Mouse (Mus musculus): ENCODE data around the gene Gm11733. TPM values are rescaled to one million over a fixed set of nuclear protein-coding genes. Genes with fewer than 3 reads are reported as not detected.

Gene Gm11733
- polyA plus RNA-seq, 1 experiment = not detected

- Histone ChIP-seq H3K27me3 (ENCODE audit: control insufficient read depth, insufficient read depth, low read length, poor library complexity, severe bottlenecking) (no peaks in the 10 kb centered on the region), H3K36me3 (ENCODE audit: control insufficient read depth, insufficient read depth, low read length, poor library complexity, severe bottlenecking) (no peaks in the 10 kb centered on the region), H3K4me3 (ENCODE audit: low read depth, low read length) (no peak overlapping the region), H3K27ac (ENCODE audit: insufficient read depth, low read length) (no peak overlapping the region), H3K9me3 (replicated peaks; ENCODE audit: control insufficient read depth, insufficient read depth, low read length, poor library complexity, severe bottlenecking) (no peaks in the 10 kb centered on the region), H3K9ac (ENCODE audit: low read depth, poor library complexity, severe bottlenecking) (no peak overlapping the region), H3K4me1 (ENCODE audit: control insufficient read depth, insufficient read depth, low read length) (peaks cover 5% of the 10 kb centered on the region)
- TF ChIP-seq POLR2A (IDR thresholded peaks at IDR 0.05; ENCODE audit: insufficient read depth, low read length) = no peak
- TF ChIP-seq EP300 (IDR thresholded peaks at IDR 0.05; ENCODE audit: insufficient read depth, low read depth, low read length) = no peak
- no peak for TF ChIP-seq CTCF (IDR thresholded peaks at IDR 0.05; ENCODE audit: low read depth, low read length)
Observed at GRCm38 (mm10) chr11:117534912-117535311, 50.7 kb downstream of the Gm11733 start.

GRCm38 (mm10) chr11:117535491-117536304 lies 51.5 kb downstream of the Gm11733 start:
- no peaks in the 10 kb centered on the region for H3K36me3 ChIP-seq (ENCODE audit: control insufficient read depth, insufficient read depth, low read length, poor library complexity, severe bottlenecking)
- no peaks in the 10 kb centered on the region for H3K27me3 ChIP-seq (ENCODE audit: control insufficient read depth, insufficient read depth, low read length, poor library complexity, severe bottlenecking)
- no peak overlapping the region for H3K4me3 ChIP-seq (ENCODE audit: low read depth, low read length)
- H3K9ac ChIP-seq (ENCODE audit: low read depth, poor library complexity, severe bottlenecking) = no peak overlapping the region
- H3K27ac ChIP-seq (ENCODE audit: insufficient read depth, low read length) = no peak overlapping the region
- peaks cover 6% of the 10 kb centered on the region for H3K4me1 ChIP-seq (ENCODE audit: control insufficient read depth, insufficient read depth, low read length)
- H3K9me3 ChIP-seq (replicated peaks; ENCODE audit: control insufficient read depth, insufficient read depth, low read length, poor library complexity, severe bottlenecking) = no peaks in the 10 kb centered on the region
- no peak for TF ChIP-seq CTCF (IDR thresholded peaks at IDR 0.05; ENCODE audit: low read depth, low read length)
- no peak for TF ChIP-seq EP300 (IDR thresholded peaks at IDR 0.05; ENCODE audit: insufficient read depth, low read depth, low read length)
- TF ChIP-seq POLR2A (IDR thresholded peaks at IDR 0.05; ENCODE audit: insufficient read depth, low read length) = no peak

GRCm38 (mm10) chr11:117536586-117536985 lies 52.4 kb downstream of the Gm11733 start:
- TF ChIP-seq POLR2A (IDR thresholded peaks at IDR 0.05; ENCODE audit: insufficient read depth, low read length) (no peak), EP300 (IDR thresholded peaks at IDR 0.05; ENCODE audit: insufficient read depth, low read depth, low read length) (no peak), CTCF (IDR thresholded peaks at IDR 0.05; ENCODE audit: low read depth, low read length) (no peak)
- no peaks in the 10 kb centered on the region for H3K36me3 ChIP-seq (ENCODE audit: control insufficient read depth, insufficient read depth, low read length, poor library complexity, severe bottlenecking)
- peaks cover 9% of the 10 kb centered on the region for H3K4me1 ChIP-seq (ENCODE audit: control insufficient read depth, insufficient read depth, low read length)
- H3K4me3 ChIP-seq (ENCODE audit: low read depth, low read length) = no peak overlapping the region
- no peak overlapping the region for H3K27ac ChIP-seq (ENCODE audit: insufficient read depth, low read length)
- no peaks in the 10 kb centered on the region for H3K27me3 ChIP-seq (ENCODE audit: control insufficient read depth, insufficient read depth, low read length, poor library complexity, severe bottlenecking)
- H3K9ac ChIP-seq (ENCODE audit: low read depth, poor library complexity, severe bottlenecking) = no peak overlapping the region
- no peaks in the 10 kb centered on the region for H3K9me3 ChIP-seq (replicated peaks; ENCODE audit: control insufficient read depth, insufficient read depth, low read length, poor library complexity, severe bottlenecking)

Other genes with a start within 250 kb of the Gm11733 start
- 28.6 and 28.7 TPM in 2 replicates for gene Tnrc6c, start 169.9 kb downstream of the Gm11733 start, polyA plus RNA-seq (2011; ENCODE audit: insufficient read depth, insufficient read length, low read depth, missing spikeins)